Mouse (Mus musculus) heart, postnatal 14 days (tissue): ENCODE measurements at regions not wholly inside any gene's neighbourhood (a gene's known extent, or its start where the extent isn't known, plus 50 kb on each side); places are given as distances from the start of the nearest gene placed in this dataset.
A peak's percentile ranks its signal among the peaks of the same experiment; 100 is the strongest.

ENCODE experiments used
- DNase-seq, 2 experiments: peaks; one replicate each; pipeline ENCODE4 v3.0.0; 2021 to 2022
- intact Hi-C: fragments of 180-260 bp; cut with DNase I; formaldehyde crosslinking; loops from one replicate; pipeline ENCODE4 v1.15.1; 2025

- peak; percentile 2 to 32 for DNase-seq
Measured at GRCm38 (mm10) chr15:26469901-26470383, 161.1 kb downstream of the March11 start.

DNA sequence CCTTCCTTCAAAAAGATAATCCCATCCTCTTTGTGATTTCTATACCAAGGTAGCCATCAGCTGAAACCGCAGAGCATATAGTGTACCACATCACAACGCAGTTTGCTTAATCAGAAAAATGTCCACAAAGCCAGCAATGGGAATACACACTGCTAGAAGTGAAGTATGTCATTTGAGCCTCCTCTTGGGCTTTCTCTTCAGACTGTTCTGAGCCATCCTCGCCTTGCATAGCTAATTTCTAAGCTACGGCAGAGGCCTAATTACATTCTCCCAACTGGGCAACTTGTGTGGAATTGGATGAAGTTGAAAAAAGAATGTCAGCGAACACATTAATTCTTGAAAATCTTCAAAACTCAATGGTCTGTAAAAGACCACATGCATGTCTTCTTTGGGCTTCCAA is 178.5 kb downstream of the March11 start:
- intact Hi-C loops = no loop called here
- no peak for DNase-seq

More at GRCm38 (mm10) chr15:26469901-26470383, 161.1 kb downstream of the March11 start:
- intact Hi-C loops = loop anchor here (2.0 to 5.0 kb wide), 3 partner anchors 147 to 762 kb away; no protein-coding TSS in a partner anchor
